Mouse (Mus musculus) midbrain, embryonic 13.5 days (tissue): ENCODE data around the gene Erg. TPM values are rescaled to one million over a fixed set of nuclear protein-coding genes. Genes with fewer than 3 reads are reported as not detected.
A peak's percentile ranks its signal among the peaks of the same experiment; 100 is the strongest.

ENCODE experiments used
- ATAC-seq: fragments of 200-750 bp; cut with Nextera tagmentation; 2 replicates; pipeline ENCODE4 v1.8.0; 2017; ENCODE audit warnings: mild to moderate bottlenecking, moderate TSS enrichment, moderate library complexity
- H3K27ac ChIP-seq: fragments of 300-500 bp; sonication (generic); 2 replicates; pipeline ENCODE4 v1.5.1; 2015; ENCODE audit warnings: inconsistent platforms, mild to moderate bottlenecking, moderate library complexity
- H3K27me3 ChIP-seq: fragments of 300-500 bp; sonication (generic); 2 replicates; pipeline ENCODE4 v1.6.1; 2015; ENCODE audit warnings: mild to moderate bottlenecking, inconsistent platforms
- H3K36me3 ChIP-seq: fragments of 300-500 bp; sonication (generic); 2 replicates; pipeline ENCODE4 v1.6.1; 2015; ENCODE audit warnings: mild to moderate bottlenecking, inconsistent platforms
- H3K4me1 ChIP-seq: fragments of 300-500 bp; sonication (generic); replicated peaks from 2 replicates; pipeline ENCODE4 v1.6.1; 2015; ENCODE audit warnings: inconsistent platforms
- H3K4me2 ChIP-seq: fragments of 300-500 bp; sonication (generic); replicated peaks from 2 replicates; pipeline ENCODE4 v1.6.1; 2015; ENCODE audit warnings: moderate library complexity, mild to moderate bottlenecking, inconsistent platforms
- H3K4me3 ChIP-seq: fragments of 300-500 bp; sonication (generic); replicated peaks from 2 replicates; pipeline ENCODE4 v1.5.1; 2015; ENCODE audit warnings: mild to moderate bottlenecking, inconsistent platforms
- H3K9ac ChIP-seq: fragments of 300-500 bp; sonication (generic); replicated peaks from 2 replicates; pipeline ENCODE4 v1.6.1; 2015; ENCODE audit warnings: mild to moderate bottlenecking, inconsistent platforms
- H3K9me3 ChIP-seq: fragments of 300-500 bp; sonication (generic); 2 replicates; pipeline ENCODE4 v1.6.1; 2016; ENCODE audit warnings: mild to moderate bottlenecking, inconsistent platforms
- WGBS: fragments of 180-500 bp; shearing (Covaris S2); methylation state at CpG from one replicate; pipeline ENCODE4 v1.1.7; 2015; 5-methylcytosine and 5-hydroxymethylcytosine counted together
- polyA plus RNA-seq: library from polyadenylated mRNA; unstranded; fragments of >200 nt; fragmentation: Nextera tagmentation; extraction: Ambion mirVana; gene quantifications from 2 replicates; pipeline ENCODE4 v1.2.1, GENCODE M21; 2015

Gene Erg
- polyA plus RNA-seq, 1 experiment from 2014 or later: 1.5 TPM

- WGBS: 90% methylated on average over 2 of the region's 2 CpGs
- no peak overlapping the region for H3K27ac ChIP-seq
Measured at GRCm38 (mm10) chr16:95432540-95432971, 153.8 kb downstream of the Erg start.

GRCm38 (mm10) chr16:95429851-95430250 lies 156.5 kb downstream of the Erg start:
- H3K4me3 ChIP-seq: no peak overlapping the region
- no peak overlapping the region for H3K4me2 ChIP-seq
- no peaks in the 10 kb centered on the region for H3K36me3 ChIP-seq
- no peaks in the 10 kb centered on the region for H3K9me3 ChIP-seq
- H3K27ac ChIP-seq: no peak overlapping the region
- peaks cover 8% of the 10 kb centered on the region; the same call in 1 of the 2 replicates for H3K27me3 ChIP-seq
- H3K9ac ChIP-seq: no peak overlapping the region
- WGBS: 92% methylated on average over 3 of the region's 3 CpGs
- H3K4me1 ChIP-seq: no peaks in the 10 kb centered on the region
- no peak for ATAC-seq

More at GRCm38 (mm10) chr16:95432540-95432971, 153.8 kb downstream of the Erg start:
- H3K9me3 ChIP-seq: no peaks in the 10 kb centered on the region
- no peak for ATAC-seq
- H3K4me1 ChIP-seq: no peaks in the 10 kb centered on the region
- no peaks in the 10 kb centered on the region for H3K36me3 ChIP-seq
- H3K4me3 ChIP-seq: no peak overlapping the region
- no peak overlapping the region for H3K9ac ChIP-seq
- H3K27me3 ChIP-seq: no peaks in the 10 kb centered on the region
- H3K4me2 ChIP-seq: no peak overlapping the region

- 88% methylated on average over 5 of the region's 5 CpGs for WGBS
- Histone ChIP-seq H3K36me3 (no peaks in the 10 kb centered on the region), H3K4me3 (no peak overlapping the region), H3K9me3 (no peaks in the 10 kb centered on the region), H3K27me3 (peaks cover 23% of the 10 kb centered on the region), H3K9ac (no peak overlapping the region), H3K27ac (no peak overlapping the region), H3K4me2 (no peak overlapping the region), H3K4me1 (no peaks in the 10 kb centered on the region)
- ATAC-seq: no peak
Measured at GRCm38 (mm10) chr16:95428239-95428638, 158.2 kb downstream of the Erg start.

GRCm38 (mm10) chr16:95427512-95427911 lies 158.9 kb downstream of the Erg start:
- H3K27me3 ChIP-seq: peaks cover 30% of the 10 kb centered on the region
- 88% methylated on average over 10 of the region's 10 CpGs for WGBS
- ATAC-seq: no peak
- no peaks in the 10 kb centered on the region for H3K4me1 ChIP-seq
- no peaks in the 10 kb centered on the region for H3K9me3 ChIP-seq
- H3K27ac ChIP-seq: no peak overlapping the region
- no peaks in the 10 kb centered on the region for H3K36me3 ChIP-seq
- H3K9ac ChIP-seq: no peak overlapping the region
- no peak overlapping the region for H3K4me2 ChIP-seq
- no peak overlapping the region for H3K4me3 ChIP-seq

GRCm38 (mm10) chr16:95422658-95423073 lies 163.7 kb downstream of the Erg start:
- Histone ChIP-seq H3K9ac (no peak overlapping the region), H3K4me2 (no peak overlapping the region), H3K27ac (no peak overlapping the region), H3K36me3 (no peaks in the 10 kb centered on the region), H3K27me3 (peaks cover 33% of the 10 kb centered on the region), H3K9me3 (no peaks in the 10 kb centered on the region), H3K4me1 (peaks cover 14% of the 10 kb centered on the region; the same call in 1 of the 2 replicates), H3K4me3 (no peak overlapping the region)
- 87% methylated on average over 5 of the region's 5 CpGs for WGBS
- no peak for ATAC-seq

GRCm38 (mm10) chr16:95421235-95421886 lies 165.0 kb downstream of the Erg start:
- no peaks in the 10 kb centered on the region for H3K36me3 ChIP-seq
- no peak overlapping the region for H3K9ac ChIP-seq
- peaks cover 36% of the 10 kb centered on the region for H3K27me3 ChIP-seq
- 30% methylated on average over 7 of the region's 7 CpGs for WGBS
- peak; percentile 83 for ATAC-seq
- H3K9me3 ChIP-seq: no peaks in the 10 kb centered on the region
- H3K4me1 ChIP-seq: peaks cover 14% of the 10 kb centered on the region; the same call in 1 of the 2 replicates
- H3K4me2 ChIP-seq: no peak overlapping the region
- H3K4me3 ChIP-seq: no peak overlapping the region
- H3K27ac ChIP-seq: no peak overlapping the region

- no peak for ATAC-seq
- H3K9me3 ChIP-seq: no peaks in the 10 kb centered on the region
- no peak overlapping the region for H3K4me2 ChIP-seq
- 93% methylated on average over 4 of the region's 4 CpGs for WGBS
- H3K27ac ChIP-seq: no peak overlapping the region
- peaks cover under 1% of the 10 kb centered on the region; the same call in 1 of the 2 replicates for H3K4me1 ChIP-seq
- H3K36me3 ChIP-seq: no peaks in the 10 kb centered on the region
- H3K27me3 ChIP-seq: peaks cover 10% of the 10 kb centered on the region
- H3K9ac ChIP-seq: no peak overlapping the region
- H3K4me3 ChIP-seq: no peak overlapping the region
Measured at GRCm38 (mm10) chr16:95415921-95416320, 170.5 kb downstream of the Erg start.

GRCm38 (mm10) chr16:95415372-95415771 lies 171.0 kb downstream of the Erg start:
- Histone ChIP-seq H3K9ac (no peak overlapping the region), H3K4me1 (no peaks in the 10 kb centered on the region), H3K36me3 (no peaks in the 10 kb centered on the region), H3K27me3 (peaks cover 10% of the 10 kb centered on the region), H3K4me3 (no peak overlapping the region), H3K4me2 (no peak overlapping the region), H3K9me3 (no peaks in the 10 kb centered on the region), H3K27ac (no peak overlapping the region)
- WGBS: 76% methylated on average over 9 of the region's 9 CpGs
- ATAC-seq: no peak

- no peak overlapping the region for H3K27ac ChIP-seq
- H3K9me3 ChIP-seq: no peaks in the 10 kb centered on the region
- no peak for ATAC-seq
- H3K4me3 ChIP-seq: no peak overlapping the region
- H3K27me3 ChIP-seq: peaks cover 8% of the 10 kb centered on the region
- no peak overlapping the region for H3K4me2 ChIP-seq
- no peak overlapping the region for H3K9ac ChIP-seq
- no peaks in the 10 kb centered on the region for H3K4me1 ChIP-seq
- H3K36me3 ChIP-seq: no peaks in the 10 kb centered on the region
- WGBS: 73% methylated on average over 3 of the region's 3 CpGs
Measured at GRCm38 (mm10) chr16:95413401-95413959, 172.9 kb downstream of the Erg start.

GRCm38 (mm10) chr16:95408096-95408495 lies 178.3 kb downstream of the Erg start:
- 81% methylated on average over 14 of the region's 14 CpGs for WGBS
- H3K4me2 ChIP-seq: no peak overlapping the region
- H3K4me3 ChIP-seq: no peak overlapping the region
- H3K36me3 ChIP-seq: no peaks in the 10 kb centered on the region
- no peaks in the 10 kb centered on the region for H3K9me3 ChIP-seq
- H3K4me1 ChIP-seq: no peaks in the 10 kb centered on the region
- no peaks in the 10 kb centered on the region for H3K27me3 ChIP-seq
- ATAC-seq: no peak
- no peak overlapping the region for H3K27ac ChIP-seq
- no peak overlapping the region for H3K9ac ChIP-seq

- no peak overlapping the region for H3K9ac ChIP-seq
- H3K4me3 ChIP-seq: no peak overlapping the region
- H3K36me3 ChIP-seq: no peaks in the 10 kb centered on the region
- WGBS: 87% methylated on average over 3 of the region's 3 CpGs
- no peak overlapping the region for H3K27ac ChIP-seq
- H3K4me2 ChIP-seq: no peak overlapping the region
- no peaks in the 10 kb centered on the region for H3K4me1 ChIP-seq
- no peak for ATAC-seq
- no peaks in the 10 kb centered on the region for H3K9me3 ChIP-seq
- no peaks in the 10 kb centered on the region for H3K27me3 ChIP-seq
Measured at GRCm38 (mm10) chr16:95405496-95405895, 180.9 kb downstream of the Erg start.

- ATAC-seq: no peak
- WGBS: 96% methylated on average over 5 of the region's 5 CpGs
- Histone ChIP-seq H3K9me3 (no peaks in the 10 kb centered on the region), H3K27ac (no peak overlapping the region), H3K4me3 (no peak overlapping the region), H3K4me1 (no peaks in the 10 kb centered on the region), H3K36me3 (no peaks in the 10 kb centered on the region), H3K4me2 (no peak overlapping the region), H3K9ac (no peak overlapping the region), H3K27me3 (no peaks in the 10 kb centered on the region)
Measured at GRCm38 (mm10) chr16:95403453-95403852, 182.9 kb downstream of the Erg start.
